Mouse (Mus musculus): ENCODE data around the gene Mrpl11. TPM values are rescaled to one million over a fixed set of nuclear protein-coding genes. Genes with fewer than 3 reads are reported as not detected.

Mrpl11 gene
- polyA plus RNA-seq, 1 experiment = 27.3 TPM

DNA sequence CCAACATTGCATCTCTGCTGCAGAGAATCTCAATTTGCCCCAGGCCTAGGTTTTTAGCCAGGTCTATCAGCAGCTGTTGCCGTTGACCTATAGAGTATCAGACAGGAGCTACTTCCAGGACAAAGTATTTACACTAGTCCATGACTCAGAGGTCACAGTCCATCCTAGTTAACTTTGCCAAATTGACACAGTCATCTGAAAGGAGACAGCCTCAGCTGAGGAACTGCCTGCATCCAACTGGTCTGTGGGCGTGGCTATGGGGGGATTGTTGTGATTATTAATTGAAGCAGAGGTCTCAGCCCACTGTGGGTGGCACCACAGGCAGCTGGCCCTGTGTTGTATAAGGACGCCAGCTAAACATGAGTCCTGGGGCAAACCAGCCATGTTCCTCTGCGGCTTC lies 43.0 kb downstream of the Mrpl11 start:
- 78% methylated on average over 4 of the region's 4 CpGs for WGBS
- Histone ChIP-seq H3K4me1 (replicated peaks; ENCODE audit: control insufficient read depth, insufficient read depth, low read length) (peaks cover 9% of the 10 kb centered on the region), H3K4me3 (ENCODE audit: control insufficient read depth, insufficient read depth, low read length) (no peak overlapping the region), H3K27me3 (ENCODE audit: control insufficient read depth, insufficient read depth, low read length) (no peaks in the 10 kb centered on the region), H3K36me3 (ENCODE audit: control insufficient read depth, insufficient read depth, low read length) (no peaks in the 10 kb centered on the region), H3K27ac (ENCODE audit: control insufficient read depth, insufficient read depth, low read length) (no peak overlapping the region)
- DNase-seq = no peak
- TF ChIP-seq POLR2A (IDR thresholded peaks at IDR 0.05; ENCODE audit: control insufficient read depth, extremely low read depth, insufficient read depth, low read length, poor library complexity) (no peak), CTCF (IDR thresholded peaks at IDR 0.05; ENCODE audit: borderline replicate concordance, control insufficient read depth, extremely low read depth, insufficient read depth, low read length, poor library complexity) (no peak)

DNA sequence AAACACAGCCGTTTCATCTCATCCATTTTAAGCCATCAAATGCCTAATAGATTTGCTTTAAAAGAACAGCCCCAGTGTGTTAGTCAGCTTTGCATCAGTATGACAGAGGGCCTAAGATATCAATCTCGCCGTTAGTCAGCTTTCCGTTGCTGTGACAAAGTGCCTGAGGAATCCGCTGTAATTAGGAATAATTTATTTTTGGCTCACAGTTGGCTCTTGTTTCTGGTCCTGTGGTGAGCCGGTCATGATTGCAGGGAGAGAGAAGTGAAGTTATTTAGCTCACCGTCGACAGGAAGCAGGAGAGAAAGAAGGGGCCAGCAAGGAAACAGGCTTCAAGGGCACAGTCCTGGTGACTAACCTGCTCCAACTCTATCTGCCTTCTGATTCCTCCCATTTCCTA lies 51.2 kb downstream of the Mrpl11 start:
- WGBS = 44% methylated on average over 8 of the region's 8 CpGs
- no peak for TF ChIP-seq POLR2A (IDR thresholded peaks at IDR 0.05; ENCODE audit: control insufficient read depth, extremely low read depth, insufficient read depth, low read length, poor library complexity)
- no peak for TF ChIP-seq CTCF (IDR thresholded peaks at IDR 0.05; ENCODE audit: borderline replicate concordance, control insufficient read depth, extremely low read depth, insufficient read depth, low read length, poor library complexity)

DNA sequence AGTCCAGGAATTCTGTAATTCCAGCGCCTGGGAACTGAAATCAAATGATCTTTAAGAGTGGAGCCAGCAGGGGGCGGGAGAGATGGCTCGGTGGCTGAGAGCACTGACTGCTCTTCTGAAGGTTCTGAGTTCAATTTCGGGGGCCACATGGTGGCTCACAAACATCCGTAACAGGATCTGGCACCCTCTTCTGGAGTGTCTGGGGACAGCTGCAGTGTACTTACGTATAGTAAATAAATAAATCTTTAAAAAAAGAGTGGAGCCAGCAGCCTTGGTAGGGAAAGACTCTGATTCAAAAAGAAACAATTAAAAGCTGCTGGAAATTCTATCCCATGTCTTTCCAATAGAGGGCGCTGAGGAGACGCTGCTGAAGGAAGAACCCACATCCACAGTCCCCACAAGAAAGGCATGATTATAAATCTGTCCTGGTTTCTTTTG lies 53.0 kb downstream of the Mrpl11 start:
- no peak overlapping the region for H3K27ac ChIP-seq (ENCODE audit: control insufficient read depth, insufficient read depth, low read length)
- no peaks in the 10 kb centered on the region for H3K27me3 ChIP-seq (ENCODE audit: control insufficient read depth, insufficient read depth, low read length)
- no peak overlapping the region for H3K4me3 ChIP-seq (ENCODE audit: control insufficient read depth, insufficient read depth, low read length)
- H3K4me1 ChIP-seq (replicated peaks; ENCODE audit: control insufficient read depth, insufficient read depth, low read length) = no peaks in the 10 kb centered on the region
- 16% methylated on average over 8 of the region's 8 CpGs for WGBS
- no peak for TF ChIP-seq POLR2A (IDR thresholded peaks at IDR 0.05; ENCODE audit: control insufficient read depth, extremely low read depth, insufficient read depth, low read length, poor library complexity)
- TF ChIP-seq CTCF (IDR thresholded peaks at IDR 0.05; ENCODE audit: borderline replicate concordance, control insufficient read depth, extremely low read depth, insufficient read depth, low read length, poor library complexity) = no peak
- H3K36me3 ChIP-seq (ENCODE audit: control insufficient read depth, insufficient read depth, low read length) = no peaks in the 10 kb centered on the region
- DNase-seq = peak; percentile 13

More for the DNA sequence above, 51.2 kb downstream of the Mrpl11 start:
- H3K4me1 ChIP-seq (replicated peaks; ENCODE audit: control insufficient read depth, insufficient read depth, low read length) = no peaks in the 10 kb centered on the region
- no peaks in the 10 kb centered on the region for H3K27me3 ChIP-seq (ENCODE audit: control insufficient read depth, insufficient read depth, low read length)
- no peak overlapping the region for H3K27ac ChIP-seq (ENCODE audit: control insufficient read depth, insufficient read depth, low read length)
- no peak overlapping the region for H3K4me3 ChIP-seq (ENCODE audit: control insufficient read depth, insufficient read depth, low read length)
- H3K36me3 ChIP-seq (ENCODE audit: control insufficient read depth, insufficient read depth, low read length) = no peaks in the 10 kb centered on the region
- DNase-seq = no peak

DNA sequence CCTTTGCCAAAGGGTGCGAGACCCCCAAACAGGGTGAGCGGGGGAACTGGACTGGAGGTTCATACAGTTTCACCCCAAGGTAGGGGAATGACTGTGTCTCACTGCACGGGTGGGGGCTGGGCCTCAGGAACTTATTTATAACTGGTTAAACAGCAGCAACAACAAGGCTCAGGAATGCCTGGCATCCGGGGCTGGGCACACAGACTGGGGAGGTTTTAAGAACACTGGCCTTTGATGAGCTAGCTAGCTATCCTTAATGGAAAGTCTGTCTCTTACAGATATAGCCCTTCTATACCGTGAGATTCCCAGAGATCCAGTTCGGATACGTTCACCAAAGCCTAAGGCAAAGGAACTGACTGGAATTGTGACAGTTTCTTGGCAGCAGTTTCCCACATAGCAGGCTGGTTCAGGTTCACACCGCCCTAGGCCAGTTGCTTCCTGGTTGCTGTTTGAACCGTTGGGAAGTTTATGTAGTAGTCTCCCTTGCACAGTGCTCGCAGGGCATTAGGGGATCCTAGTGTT lies 54.3 kb downstream of the Mrpl11 start:
- Histone ChIP-seq H3K4me3 (ENCODE audit: control insufficient read depth, insufficient read depth, low read length) (no peak overlapping the region), H3K36me3 (ENCODE audit: control insufficient read depth, insufficient read depth, low read length) (no peaks in the 10 kb centered on the region), H3K27me3 (ENCODE audit: control insufficient read depth, insufficient read depth, low read length) (no peaks in the 10 kb centered on the region), H3K27ac (ENCODE audit: control insufficient read depth, insufficient read depth, low read length) (no peak overlapping the region), H3K4me1 (replicated peaks; ENCODE audit: control insufficient read depth, insufficient read depth, low read length) (no peaks in the 10 kb centered on the region)
- no peak for TF ChIP-seq CTCF (IDR thresholded peaks at IDR 0.05; ENCODE audit: borderline replicate concordance, control insufficient read depth, extremely low read depth, insufficient read depth, low read length, poor library complexity)
- no peak for TF ChIP-seq POLR2A (IDR thresholded peaks at IDR 0.05; ENCODE audit: control insufficient read depth, extremely low read depth, insufficient read depth, low read length, poor library complexity)
- no peak for DNase-seq
- 50% methylated on average over 10 of the region's 10 CpGs for WGBS

Other genes with a start within 250 kb of the Mrpl11 start
- 20.0 and 20.2 TPM in 2 replicates for gene Rbm4b, start 205.7 kb upstream of the Mrpl11 start, polyA plus RNA-seq (2012; rRNA removed)
- 113 and 130 TPM in 2 replicates for gene Rbm4, start 168.2 kb upstream of the Mrpl11 start, polyA plus RNA-seq (2012; rRNA removed)
- 30.1 and 56.3 TPM in 2 replicates for gene Gm21992, start 150.5 kb upstream of the Mrpl11 start, polyA plus RNA-seq (2012; rRNA removed)
- gene Rbm14, start 150.5 kb upstream of the Mrpl11 start, polyA plus RNA-seq (2012; rRNA removed) = 158 and 205 TPM in 2 replicates
- gene Ccs, start 122.8 kb upstream of the Mrpl11 start, polyA plus RNA-seq (2012; rRNA removed) = 35.8 and 45.8 TPM in 2 replicates
- 0.19 and 0.24 TPM in 2 replicates for gene Ccdc87, start 122.8 kb upstream of the Mrpl11 start, polyA plus RNA-seq (2012; rRNA removed)
- gene Ctsf, start 107.0 kb upstream of the Mrpl11 start, polyA plus RNA-seq (2012; rRNA removed) = 27.0 and 31.9 TPM in 2 replicates
- 8.4 and 11.8 TPM in 2 replicates for gene Actn3, start 84.2 kb upstream of the Mrpl11 start, polyA plus RNA-seq (2012; rRNA removed)
- gene Zdhhc24, start 83.5 kb upstream of the Mrpl11 start, polyA plus RNA-seq (2012; rRNA removed) = 53.0 and 53.5 TPM in 2 replicates
- gene Bbs1, start 55.5 kb upstream of the Mrpl11 start, polyA plus RNA-seq (2012; rRNA removed) = 2.8 and 4.7 TPM in 2 replicates
- 153 and 175 TPM in 2 replicates for gene Dpp3, start 33.9 kb upstream of the Mrpl11 start, polyA plus RNA-seq (2012; rRNA removed)
- gene Peli3, start 19.0 kb upstream of the Mrpl11 start, polyA plus RNA-seq (2012; rRNA removed) = 2.1 and 2.3 TPM in 2 replicates
- 0.57 and 0.59 TPM in 2 replicates for gene Npas4, start 28.2 kb downstream of the Mrpl11 start, polyA plus RNA-seq (2012; rRNA removed)
- 12.7 and 14.6 TPM in 2 replicates for gene Slc29a2, start 61.7 kb downstream of the Mrpl11 start, polyA plus RNA-seq (2012; rRNA removed)
- gene B4gat1, start 76.7 kb downstream of the Mrpl11 start, polyA plus RNA-seq (2012; rRNA removed) = 23.8 and 25.1 TPM in 2 replicates
- gene AC124502.3, start 76.7 kb downstream of the Mrpl11 start, polyA plus RNA-seq (2012; rRNA removed) = 1.1 and 1.4 TPM in 2 replicates
- gene Brms1, start 79.2 kb downstream of the Mrpl11 start, polyA plus RNA-seq (2012; rRNA removed) = 54.2 and 61.4 TPM in 2 replicates
- gene Rin1, start 88.3 kb downstream of the Mrpl11 start, polyA plus RNA-seq (2012; rRNA removed) = 7.1 and 8.8 TPM in 2 replicates
- gene Cd248, start 105.9 kb downstream of the Mrpl11 start, polyA plus RNA-seq (2012; rRNA removed) = 5.9 and 7.7 TPM in 2 replicates
- gene Tmem151a, start 123.4 kb downstream of the Mrpl11 start, polyA plus RNA-seq (2012; rRNA removed) = 1.7 and 3.5 TPM in 2 replicates
- 121 and 137 TPM in 2 replicates for gene Yif1a, start 126.4 kb downstream of the Mrpl11 start, polyA plus RNA-seq (2012; rRNA removed)
- 3.7 and 4.9 TPM in 2 replicates for gene Cnih2, start 136.4 kb downstream of the Mrpl11 start, polyA plus RNA-seq (2012; rRNA removed)
- gene Rab1b, start 144.9 kb downstream of the Mrpl11 start, polyA plus RNA-seq (2012; rRNA removed) = 296 and 317 TPM in 2 replicates
- 48.0 and 54.9 TPM in 2 replicates for gene Klc2, start 156.4 kb downstream of the Mrpl11 start, polyA plus RNA-seq (2012; rRNA removed)

Measured in thymus, adult 2 months (tissue).